Mouse (Mus musculus) limb, embryonic 11.5 days (tissue): ENCODE results near the gene Zfpl1. TPM values are rescaled to one million over a fixed set of nuclear protein-coding genes. Genes with fewer than 3 reads are reported as not detected.
A peak's percentile ranks its signal among the peaks of the same experiment; 100 is the strongest.
"Not testable (repeated sequence)": the region's sequence is repeated elsewhere in the genome, so short reads cannot be mapped to it uniquely, and the experiment has no call there.

Experiments used
- ATAC-seq: fragments of 200-750 bp; cut with Nextera tagmentation; 2 replicates; pipeline ENCODE4 v1.8.0; 2017; ENCODE audit warnings: low read depth; ENCODE audit not compliant: insufficient number of reproducible peaks, low FRiP score, low TSS enrichment
- DNase-seq: peaks from one replicate; pipeline ENCODE4 v3.0.0-alpha.2; 2015; ENCODE audit warnings: low spot score
- H3K27ac ChIP-seq: fragments of 300-500 bp; sonication (generic); replicated peaks from 2 replicates; pipeline ENCODE4 v1.5.1; 2014; ENCODE audit warnings: low read depth, mild to moderate bottlenecking, low read length
- H3K27me3 ChIP-seq: fragments of 300-500 bp; sonication (generic); 2 replicates; pipeline ENCODE4 v1.6.1; 2014; ENCODE audit warnings: mild to moderate bottlenecking, low read length, mixed read lengths; ENCODE audit not compliant: control insufficient read depth, insufficient read depth
- H3K36me3 ChIP-seq: fragments of 300-500 bp; sonication (generic); 2 replicates; pipeline ENCODE4 v1.6.1; 2014; ENCODE audit warnings: mild to moderate bottlenecking, low read length, moderate library complexity, mixed read lengths; ENCODE audit not compliant: control insufficient read depth, insufficient read depth
- H3K4me1 ChIP-seq: fragments of 300-500 bp; sonication (generic); 2 replicates; pipeline ENCODE4 v1.6.1; 2014; ENCODE audit warnings: low read length, mixed read lengths; ENCODE audit not compliant: control insufficient read depth, insufficient read depth
- H3K4me2 ChIP-seq: fragments of 300-500 bp; sonication (generic); 2 replicates; pipeline ENCODE4 v1.6.1; 2014; ENCODE audit warnings: low read depth, mild to moderate bottlenecking, moderate library complexity; ENCODE audit not compliant: severe bottlenecking
- H3K4me3 ChIP-seq: fragments of 300-500 bp; sonication (generic); 2 replicates; pipeline ENCODE4 v1.5.1; 2014; ENCODE audit warnings: low read depth, low read length
- H3K9ac ChIP-seq: fragments of 300-500 bp; sonication (generic); 2 replicates; pipeline ENCODE4 v1.6.1; 2014; ENCODE audit warnings: mild to moderate bottlenecking, low read length
- H3K9me3 ChIP-seq: fragments of 300-500 bp; sonication (generic); 2 replicates; pipeline ENCODE4 v1.6.1; 2016; ENCODE audit warnings: low read length; ENCODE audit not compliant: control insufficient read depth
- WGBS: fragments of 180-500 bp; shearing (Covaris S2); extraction: QIAGEN DNeasy Blood & Tissue Kit; methylation state at CpG from one replicate; pipeline ENCODE4 v1.1.7; 2014; 5-methylcytosine and 5-hydroxymethylcytosine counted together
- polyA plus RNA-seq: library from polyadenylated mRNA; unstranded; fragments of >200 nt; fragmentation: Nextera tagmentation; extraction: Ambion mirVana; gene quantifications from 2 replicates; pipeline ENCODE4 v1.2.1, GENCODE M21; 2014

The Zfpl1 gene
- polyA plus RNA-seq: 73.5 and 82.1 TPM in 2 replicates

- DNase-seq: peak; percentile 98
- Histone ChIP-seq H3K27ac (0 out of 2 replicates have a peak within 1 kb of the TSS, but pooled peaks have one; percentile 18), H3K4me2 (peak within 1 kb of the TSS; percentile 95), H3K4me3 (peak within 1 kb of the TSS; percentile 81), H3K9me3 (no peaks in the 10 kb centered on the region), H3K36me3 (peaks cover 9% of the 10 kb centered on the region), H3K4me1 (peaks cover 7% of the 10 kb centered on the region), H3K27me3 (no peaks in the 10 kb centered on the region), H3K9ac (peak within 1 kb of the TSS; percentile 76)
- under 1% methylated on average over 58 of the region's 58 CpGs for WGBS
- ATAC-seq: peak; percentile 69
Measured at GRCm38 (mm10) chr19:6084478-6085248, at the start of gene Zfpl1, which contains the start of gene Cdca5. Gene Zfpl1, minus strand, starts transcription at chr19:6084956. Gene Cdca5, plus strand, starts transcription at chr19:6084983.

- H3K9ac ChIP-seq, H3K27ac ChIP-seq, H3K4me1 ChIP-seq, H3K4me2 ChIP-seq, H3K36me3 ChIP-seq, H3K9me3 ChIP-seq, H3K27me3 ChIP-seq, ATAC-seq, H3K4me3 ChIP-seq, DNase-seq: not testable (repeated sequence)
- WGBS: 50% methylated on average over 1 of the region's 1 CpGs
Measured at GRCm38 (mm10) chr19:6133197-6133596, 48.4 kb upstream of the Zfpl1 start.

GRCm38 (mm10) chr19:6132171-6132827 lies 47.5 kb upstream of the Zfpl1 start:
- no peaks in the 10 kb centered on the region for H3K4me1 ChIP-seq
- H3K4me2 ChIP-seq: no peak overlapping the region
- H3K9ac ChIP-seq: no peak overlapping the region
- H3K27me3 ChIP-seq: no peaks in the 10 kb centered on the region
- no peak overlapping the region for H3K27ac ChIP-seq
- ATAC-seq (no peak), DNase-seq (no peak)
- H3K36me3 ChIP-seq: peaks cover 4% of the 10 kb centered on the region; the same call in 1 of the 2 replicates
- WGBS: 82% methylated on average over 7 of the region's 7 CpGs
- H3K9me3 ChIP-seq: no peaks in the 10 kb centered on the region
- H3K4me3 ChIP-seq: no peak overlapping the region

- H3K9me3 ChIP-seq, ATAC-seq, H3K9ac ChIP-seq, H3K27ac ChIP-seq, H3K4me1 ChIP-seq, H3K4me3 ChIP-seq, H3K4me2 ChIP-seq, H3K27me3 ChIP-seq, H3K36me3 ChIP-seq, DNase-seq: not testable (repeated sequence)
- 82% methylated on average over 7 of the region's 7 CpGs for WGBS
Measured at GRCm38 (mm10) chr19:6130414-6131128, 45.8 kb upstream of the Zfpl1 start.

GRCm38 (mm10) chr19:6127760-6128341 lies 43.1 kb upstream of the Zfpl1 start, which contains the start of gene Snx15:
Gene Snx15, minus strand, starts transcription at chr19:6128304.
- peak within 1 kb of the TSS; percentile 42 for H3K9ac ChIP-seq
- H3K27ac ChIP-seq: peak within 1 kb of the TSS; percentile 23; the same call in 1 of the 2 replicates
- H3K4me3 ChIP-seq: peak within 1 kb of the TSS; percentile 41
- no peaks in the 10 kb centered on the region for H3K4me1 ChIP-seq
- H3K27me3 ChIP-seq: no peaks in the 10 kb centered on the region
- ATAC-seq (peak; percentile 88), DNase-seq (peak; percentile 93)
- H3K9me3 ChIP-seq: no peaks in the 10 kb centered on the region
- H3K4me2 ChIP-seq: peak within 1 kb of the TSS; percentile 39
- under 1% methylated on average over 32 of the region's 32 CpGs for WGBS
- H3K36me3 ChIP-seq: no peaks in the 10 kb centered on the region

GRCm38 (mm10) chr19:6126789-6127580 lies 42.2 kb upstream of the Zfpl1 start:
- no peak for DNase-seq
- Histone ChIP-seq H3K4me1 (no peaks in the 10 kb centered on the region), H3K9ac (no peak overlapping the region), H3K27ac (no peak overlapping the region), H3K36me3 (no peaks in the 10 kb centered on the region), H3K27me3 (no peaks in the 10 kb centered on the region), H3K4me2 (peak overlapping the region; percentile 39; the same call in 1 of the 2 replicates), H3K9me3 (no peaks in the 10 kb centered on the region), H3K4me3 (peak overlapping the region; percentile 41)
- 76% methylated on average over 10 of the region's 10 CpGs for WGBS
- ATAC-seq: no peak

- Histone ChIP-seq H3K27me3 (no peaks in the 10 kb centered on the region), H3K4me1 (no peaks in the 10 kb centered on the region), H3K9ac (no peak overlapping the region), H3K4me3 (no peak overlapping the region), H3K4me2 (no peak overlapping the region), H3K27ac (no peak overlapping the region), H3K36me3 (no peaks in the 10 kb centered on the region), H3K9me3 (no peaks in the 10 kb centered on the region)
- DNase-seq (peak; percentile 71), ATAC-seq (no peak)
- 19% methylated on average over 4 of the region's 4 CpGs for WGBS
Measured at GRCm38 (mm10) chr19:6126289-6126688, 41.5 kb upstream of the Zfpl1 start.
